Mouse (Mus musculus) embryonic facial prominence, embryonic 11.5 days (tissue): Measurements from ENCODE around the gene Olfr1018. TPM values are rescaled to one million over a fixed set of nuclear protein-coding genes. Genes with fewer than 3 reads are reported as not detected.

Source experiments
- ATAC-seq: fragments of 200-750 bp; cut with Nextera tagmentation; replicated peaks from 2 replicates; pipeline ENCODE4 v1.8.0; 2017; ENCODE audit warnings: low read depth; ENCODE audit not compliant: insufficient number of reproducible peaks, low FRiP score, low TSS enrichment
- DNase-seq: peaks from one replicate; pipeline ENCODE4 v3.0.0-alpha.2; 2015; ENCODE audit warnings: low spot score
- H3K27ac ChIP-seq: fragments of 300-500 bp; sonication (generic); replicated peaks from 2 replicates; pipeline ENCODE4 v1.5.1; 2014; ENCODE audit warnings: mild to moderate bottlenecking, low read depth, low read length, control low read depth
- H3K27me3 ChIP-seq: fragments of 300-500 bp; sonication (generic); 2 replicates; pipeline ENCODE4 v1.6.1; 2014; ENCODE audit warnings: mild to moderate bottlenecking, low read length, moderate library complexity, mixed read lengths; ENCODE audit not compliant: control insufficient read depth, insufficient read depth
- H3K36me3 ChIP-seq: fragments of 300-500 bp; sonication (generic); replicated peaks from 2 replicates; pipeline ENCODE4 v1.6.1; 2014; ENCODE audit warnings: low read depth, mild to moderate bottlenecking, low read length, moderate library complexity, mixed read lengths; ENCODE audit not compliant: control insufficient read depth, insufficient read depth
- H3K4me1 ChIP-seq: fragments of 300-500 bp; sonication (generic); 2 replicates; pipeline ENCODE4 v1.6.1; 2014; ENCODE audit warnings: low read length, mixed read lengths; ENCODE audit not compliant: control insufficient read depth, insufficient read depth
- H3K4me2 ChIP-seq: fragments of 300-500 bp; sonication (generic); 2 replicates; pipeline ENCODE4 v1.6.1; 2014; ENCODE audit warnings: low read depth, mild to moderate bottlenecking, control low read depth, low read length, moderate library complexity
- H3K4me3 ChIP-seq: fragments of 300-500 bp; sonication (generic); 2 replicates; pipeline ENCODE4 v1.5.1; 2014; ENCODE audit warnings: low read depth, low read length, control low read depth
- H3K9ac ChIP-seq: fragments of 300-500 bp; sonication (generic); replicated peaks from 2 replicates; pipeline ENCODE4 v1.6.1; 2014; ENCODE audit warnings: mild to moderate bottlenecking, control low read depth, low read length
- H3K9me3 ChIP-seq: fragments of 300-500 bp; sonication (generic); replicated peaks from 2 replicates; pipeline ENCODE4 v1.6.1; 2016; ENCODE audit warnings: mild to moderate bottlenecking, low read length, inconsistent platforms, mixed read lengths; ENCODE audit not compliant: control insufficient read depth
- WGBS: fragments of 180-500 bp; shearing (Covaris S2); extraction: QIAGEN DNeasy Blood & Tissue Kit; methylation state at CpG from one replicate; pipeline ENCODE4 v1.1.7; 2014; 5-methylcytosine and 5-hydroxymethylcytosine counted together
- polyA plus RNA-seq: library from polyadenylated mRNA; unstranded; fragments of >200 nt; fragmentation: Nextera tagmentation; extraction: Ambion mirVana; gene quantifications from 2 replicates; pipeline ENCODE4 v1.2.1, GENCODE M21; 2014

The Olfr1018 gene
- not detected in 2 replicates for polyA plus RNA-seq

DNA sequence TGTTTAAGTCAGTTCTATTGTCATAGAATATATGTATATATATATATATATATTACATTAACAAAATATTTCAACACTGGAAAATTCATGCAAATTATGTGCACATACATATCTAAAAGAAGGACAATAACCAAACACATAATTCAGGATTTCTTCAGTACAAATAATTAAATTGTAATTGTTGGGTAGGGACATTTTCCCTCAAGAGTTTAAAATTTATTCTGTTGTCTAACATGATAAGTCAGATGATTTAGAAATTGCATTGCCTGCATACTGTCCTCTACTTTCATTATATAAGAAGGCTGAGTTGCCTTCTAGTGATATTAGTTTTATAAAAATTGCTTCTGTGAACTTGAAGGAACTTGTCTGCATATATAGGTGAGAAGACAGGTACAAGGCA is at the start of gene Olfr1018:
Olfr1018 (plus strand) TSS at position 301 of the 400 bp plus-strand sequence.
- H3K9me3 ChIP-seq = no peaks in the 10 kb centered on the region
- no peak within 1 kb of the TSS for H3K4me3 ChIP-seq
- H3K36me3 ChIP-seq = no peaks in the 10 kb centered on the region
- H3K9ac ChIP-seq = no peak within 1 kb of the TSS
- no peak within 1 kb of the TSS for H3K4me2 ChIP-seq
- DNase-seq (no peak), ATAC-seq (no peak)
- H3K4me1 ChIP-seq = no peaks in the 10 kb centered on the region
- no peaks in the 10 kb centered on the region for H3K27me3 ChIP-seq
- no peak within 1 kb of the TSS for H3K27ac ChIP-seq

DNA sequence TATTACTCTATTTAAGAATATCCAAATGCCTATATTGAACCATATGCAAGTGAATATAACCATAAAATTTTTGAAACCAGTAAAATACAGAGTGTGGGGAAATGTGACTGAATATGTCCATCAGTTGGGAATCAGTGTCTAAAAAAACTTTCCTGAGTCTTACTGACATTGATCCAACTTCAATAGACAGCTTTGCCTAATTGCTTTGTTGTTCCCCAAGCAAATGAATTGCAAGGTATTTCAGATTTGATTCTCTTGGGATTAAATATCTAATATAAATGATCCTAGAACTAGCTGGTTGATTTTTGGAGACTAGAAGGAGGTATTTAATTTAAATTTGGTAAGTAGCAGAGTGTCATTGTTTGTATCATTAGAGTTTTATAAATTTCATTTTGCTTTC is 45.9 kb upstream of the Olfr1018 start, which contains the start of gene Olfr1014:
Olfr1014 (plus strand) TSS at position 301 of the 400 bp plus-strand sequence.
- Histone ChIP-seq H3K4me2 (no peak within 1 kb of the TSS), H3K4me3 (no peak within 1 kb of the TSS), H3K36me3 (no peaks in the 10 kb centered on the region), H3K27me3 (no peaks in the 10 kb centered on the region), H3K4me1 (no peaks in the 10 kb centered on the region), H3K9ac (no peak within 1 kb of the TSS), H3K27ac (no peak within 1 kb of the TSS), H3K9me3 (no peaks in the 10 kb centered on the region)
- DNase-seq = no peak
- no peak for ATAC-seq

DNA sequence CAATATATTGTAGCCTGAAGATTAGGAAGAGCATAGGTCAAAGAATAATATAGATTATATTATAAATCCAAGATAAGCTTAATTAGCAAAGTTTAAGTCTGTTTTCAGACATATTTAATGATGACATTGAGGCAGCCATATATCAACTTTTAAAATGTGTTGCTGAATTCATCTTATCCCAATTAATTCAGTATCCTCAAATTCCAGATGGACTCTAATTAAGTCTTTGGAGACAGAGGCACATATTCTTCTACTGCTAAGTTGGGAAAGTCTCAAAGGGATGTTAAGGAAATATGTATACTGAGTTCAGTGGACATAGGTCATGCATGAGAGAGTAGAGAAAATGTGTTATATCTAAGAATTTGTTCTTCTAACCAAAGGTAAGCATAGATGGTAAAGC is 36.6 kb upstream of the Olfr1018 start, which contains the start of gene Olfr1015:
Olfr1015 (plus strand) TSS at position 301 of the 400 bp plus-strand sequence.
- no peak for ATAC-seq
- Histone ChIP-seq H3K9me3 (no peaks in the 10 kb centered on the region), H3K36me3 (no peaks in the 10 kb centered on the region), H3K9ac (no peak within 1 kb of the TSS), H3K27ac (no peak within 1 kb of the TSS), H3K4me3 (no peak within 1 kb of the TSS), H3K4me1 (no peaks in the 10 kb centered on the region), H3K4me2 (no peak within 1 kb of the TSS), H3K27me3 (no peaks in the 10 kb centered on the region)
- DNase-seq = no peak

DNA sequence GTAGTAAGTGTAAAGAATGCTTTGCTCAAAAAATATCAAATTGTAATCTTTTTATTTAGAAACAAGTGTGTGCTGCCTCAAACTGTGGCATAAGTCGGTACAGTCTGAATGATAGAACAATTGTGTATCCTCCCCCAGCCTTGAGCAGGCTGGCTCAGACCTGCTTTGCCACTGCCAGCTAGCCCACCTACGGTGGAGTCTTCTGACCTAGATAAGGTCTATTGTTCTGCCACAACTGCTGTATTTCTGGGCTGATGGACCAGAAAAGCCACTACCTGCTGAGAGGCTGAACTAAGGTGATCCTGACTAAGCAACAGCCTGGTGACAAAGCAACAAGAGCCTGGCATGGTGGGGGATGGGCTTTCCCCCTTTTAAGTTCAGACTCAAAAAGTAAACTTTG is 25.9 kb upstream of the Olfr1018 start:
- no peaks in the 10 kb centered on the region for H3K27me3 ChIP-seq
- no peaks in the 10 kb centered on the region for H3K9me3 ChIP-seq
- ATAC-seq (no peak), DNase-seq (no peak)
- no peak overlapping the region for H3K27ac ChIP-seq
- H3K4me2 ChIP-seq = no peak overlapping the region
- no peaks in the 10 kb centered on the region for H3K36me3 ChIP-seq
- no peaks in the 10 kb centered on the region for H3K4me1 ChIP-seq
- WGBS = 43% methylated on average over 2 of the region's 2 CpGs
- H3K9ac ChIP-seq = no peak overlapping the region
- H3K4me3 ChIP-seq = no peak overlapping the region

DNA sequence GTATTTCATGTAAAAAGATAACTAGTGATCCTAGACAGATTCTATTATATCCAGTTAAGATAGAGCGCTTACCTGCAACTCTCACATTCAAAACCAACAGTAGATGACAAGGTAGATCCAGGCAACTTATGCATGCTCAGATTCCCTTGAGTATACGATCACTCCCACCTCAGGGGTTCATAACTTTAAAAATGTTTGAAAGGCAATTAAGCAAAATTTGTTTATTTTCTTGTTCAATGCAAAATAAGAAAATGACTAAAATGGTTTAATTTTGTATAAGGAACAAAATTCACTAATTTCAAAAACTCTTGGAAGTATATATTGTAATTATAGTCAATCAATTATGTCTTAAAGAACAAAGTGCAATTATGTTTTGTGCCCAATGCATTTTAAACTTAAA is 15.8 kb upstream of the Olfr1018 start, which contains the start of gene Olfr1016:
Olfr1016 (minus strand) TSS at position 101 of the 400 bp plus-strand sequence.
- Histone ChIP-seq H3K4me3 (no peak within 1 kb of the TSS), H3K36me3 (no peaks in the 10 kb centered on the region), H3K27me3 (no peaks in the 10 kb centered on the region), H3K9me3 (no peaks in the 10 kb centered on the region), H3K9ac (no peak within 1 kb of the TSS), H3K4me2 (no peak within 1 kb of the TSS), H3K27ac (no peak within 1 kb of the TSS), H3K4me1 (no peaks in the 10 kb centered on the region)
- DNase-seq (no peak), ATAC-seq (no peak)
- 90% methylated on average over 2 of the region's 2 CpGs for WGBS

DNA sequence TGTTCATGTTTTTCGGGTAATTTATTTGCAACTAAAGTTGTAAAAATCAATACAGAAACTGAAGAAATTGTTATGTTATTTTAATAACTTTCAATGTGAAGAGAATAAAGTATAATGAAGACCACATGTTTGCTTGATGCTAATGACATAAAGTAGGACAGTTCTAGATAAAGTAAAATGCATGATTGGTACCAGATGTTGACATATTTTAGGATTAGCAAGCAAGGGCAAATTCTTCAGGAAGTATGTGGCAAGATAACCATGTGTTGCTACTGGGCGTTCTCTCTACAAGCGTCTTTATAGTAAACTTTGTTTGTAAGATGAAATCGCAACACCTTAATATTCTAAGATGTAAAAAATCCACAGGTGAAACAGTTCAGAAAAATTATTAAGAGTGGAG is 13.8 kb upstream of the Olfr1018 start:
- Histone ChIP-seq H3K9ac (no peak overlapping the region), H3K9me3 (no peaks in the 10 kb centered on the region), H3K27me3 (no peaks in the 10 kb centered on the region), H3K4me3 (no peak overlapping the region), H3K4me2 (no peak overlapping the region), H3K27ac (no peak overlapping the region), H3K4me1 (no peaks in the 10 kb centered on the region), H3K36me3 (no peaks in the 10 kb centered on the region)
- 47% methylated on average over 4 of the region's 4 CpGs for WGBS
- DNase-seq (peak; percentile 73), ATAC-seq (no peak)

DNA sequence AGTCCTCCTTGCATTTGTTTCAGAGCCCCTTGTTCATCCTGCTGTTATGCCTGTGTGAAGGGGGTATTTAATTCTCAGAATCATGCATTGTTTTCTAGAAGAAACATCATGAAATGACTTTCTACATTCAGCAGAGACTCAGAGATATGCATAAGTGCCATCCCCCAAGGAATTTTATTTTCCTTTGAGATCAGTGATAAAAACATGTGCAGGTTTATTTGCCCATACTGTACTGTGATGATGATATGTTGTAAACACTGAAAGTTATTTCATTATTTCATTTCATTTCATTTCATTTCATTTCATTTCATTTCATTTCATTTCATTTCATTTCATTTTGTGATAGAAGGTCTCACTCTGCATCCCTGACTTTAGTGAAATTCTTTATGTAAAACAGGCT is 27.1 kb downstream of the Olfr1018 start, which contains the start of gene Olfr1019:
Olfr1019 (minus strand) TSS at position 101 of the 400 bp plus-strand sequence.
- H3K27ac ChIP-seq = no peak within 1 kb of the TSS
- H3K27me3 ChIP-seq = no peaks in the 10 kb centered on the region
- DNase-seq = no peak

DNA sequence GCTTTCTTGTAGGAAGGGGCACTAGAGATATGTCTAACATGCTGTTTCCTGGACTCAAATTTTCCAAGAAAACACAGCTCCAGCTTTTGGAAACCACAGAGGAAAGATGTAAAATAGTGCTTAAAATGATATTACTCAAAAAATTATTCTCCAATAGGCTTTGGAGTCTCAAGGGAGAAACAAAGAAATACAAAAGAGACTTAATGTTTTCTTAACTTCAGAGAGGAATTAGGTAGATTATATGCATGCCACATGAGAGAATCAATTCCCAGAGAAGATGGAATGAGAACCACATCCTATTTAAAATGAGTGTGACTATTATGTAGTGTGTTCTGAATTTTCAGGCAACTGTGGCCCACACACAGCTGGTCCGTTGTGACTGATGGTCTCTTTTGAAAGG is 28.5 kb downstream of the Olfr1018 start, which contains the start of gene Olfr1020:
Olfr1020 (plus strand) TSS at position 301 of the 400 bp plus-strand sequence.
- 76% methylated on average over 1 of the region's 1 CpGs for WGBS
- H3K36me3 ChIP-seq = no peaks in the 10 kb centered on the region
- H3K4me3 ChIP-seq = no peak within 1 kb of the TSS
- no peak for DNase-seq
- no peaks in the 10 kb centered on the region for H3K27me3 ChIP-seq
- ATAC-seq = no peak
- no peaks in the 10 kb centered on the region for H3K9me3 ChIP-seq
- H3K4me1 ChIP-seq = no peaks in the 10 kb centered on the region
- H3K4me2 ChIP-seq = no peak within 1 kb of the TSS
- H3K9ac ChIP-seq = no peak within 1 kb of the TSS
- no peak within 1 kb of the TSS for H3K27ac ChIP-seq

More for the DNA sequence above, 27.1 kb downstream of the Olfr1018 start, which contains the start of gene Olfr1019:
- Histone ChIP-seq H3K9ac (no peak within 1 kb of the TSS), H3K4me1 (no peaks in the 10 kb centered on the region), H3K9me3 (no peaks in the 10 kb centered on the region), H3K4me3 (no peak within 1 kb of the TSS), H3K36me3 (no peaks in the 10 kb centered on the region), H3K4me2 (no peak within 1 kb of the TSS)
- no peak for ATAC-seq
